Mouse (Mus musculus) cerebellum, adult 2 months (tissue): Measurements from ENCODE around the gene Bbx.

Source experiments
- CTCF ChIP-seq: fragments of 200-500 bp; IDR thresholded peaks from 2 replicates; pipeline ENCODE4 v1.5.1; 2011; ENCODE audit warnings: low read depth, mild to moderate bottlenecking, control low read depth, low read length, moderate library complexity, borderline replicate concordance; ENCODE audit not compliant: insufficient read depth
- POLR2A ChIP-seq: fragments of 200-500 bp; IDR thresholded peaks from 2 replicates; pipeline ENCODE4 v1.6.1; 2011; ENCODE audit warnings: low read length, control low read depth, borderline replicate concordance; ENCODE audit not compliant: insufficient read depth

GRCm38 (mm10) chr16:50289764-50290163, 142.4 kb downstream of the Bbx start:
- TF ChIP-seq CTCF (no peak), POLR2A (no peak)
